Mouse (Mus musculus) limb, embryonic 13.5 days (tissue): ENCODE data around the gene Casq2. TPM values are rescaled to one million over a fixed set of nuclear protein-coding genes. Genes with fewer than 3 reads are reported as not detected.

Source experiments
- ATAC-seq: fragments of 200-750 bp; cut with Nextera tagmentation; 2 replicates; pipeline ENCODE4 v1.8.0; 2017; ENCODE audit warnings: low read depth, moderate number of reproducible peaks, moderate TSS enrichment; ENCODE audit not compliant: low FRiP score
- H3K27ac ChIP-seq: fragments of 300-500 bp; sonication (generic); 2 replicates; pipeline ENCODE4 v1.5.1; 2015; ENCODE audit warnings: inconsistent platforms, mild to moderate bottlenecking, moderate library complexity
- H3K27me3 ChIP-seq: fragments of 300-500 bp; sonication (generic); 2 replicates; pipeline ENCODE4 v1.6.1; 2015; ENCODE audit warnings: mild to moderate bottlenecking, inconsistent platforms
- H3K36me3 ChIP-seq: fragments of 300-500 bp; sonication (generic); 2 replicates; pipeline ENCODE4 v1.6.1; 2015; ENCODE audit warnings: inconsistent platforms, mild to moderate bottlenecking, moderate library complexity
- H3K4me1 ChIP-seq: fragments of 300-500 bp; sonication (generic); 2 replicates; pipeline ENCODE4 v1.6.1; 2015; ENCODE audit warnings: inconsistent platforms
- H3K4me2 ChIP-seq: fragments of 300-500 bp; sonication (generic); replicated peaks from 2 replicates; pipeline ENCODE4 v1.6.1; 2015; ENCODE audit warnings: inconsistent platforms, mild to moderate bottlenecking, moderate library complexity
- H3K4me3 ChIP-seq: fragments of 300-500 bp; sonication (generic); 2 replicates; pipeline ENCODE4 v1.5.1; 2015; ENCODE audit warnings: moderate library complexity, mild to moderate bottlenecking, inconsistent platforms
- H3K9ac ChIP-seq: fragments of 300-500 bp; sonication (generic); 2 replicates; pipeline ENCODE4 v1.6.1; 2015; ENCODE audit warnings: mild to moderate bottlenecking, inconsistent platforms
- H3K9me3 ChIP-seq: fragments of 300-500 bp; sonication (generic); 2 replicates; pipeline ENCODE4 v1.6.1; 2016; ENCODE audit warnings: inconsistent platforms
- WGBS: fragments of 180-500 bp; shearing (Covaris S2); methylation state at CpG from one replicate; pipeline ENCODE4 v1.1.7; 2015; 5-methylcytosine and 5-hydroxymethylcytosine counted together
- polyA plus RNA-seq: library from polyadenylated mRNA; unstranded; fragments of >200 nt; fragmentation: Nextera tagmentation; extraction: Ambion mirVana; gene quantifications from 2 replicates; pipeline ENCODE4 v1.2.1, GENCODE M21; 2015

Gene Casq2
- 35.1 and 38.5 TPM in 2 replicates for polyA plus RNA-seq

GRCm38 (mm10) chr3:102086283-102086682 is at the start of gene Casq2:
TSS of gene Casq2 (plus strand) at chr3:102086415.
- 77% methylated on average over 4 of the region's 4 CpGs for WGBS
- Histone ChIP-seq H3K4me3 (no peak within 1 kb of the TSS; the same call in 1 of the 2 replicates), H3K4me2 (no peak within 1 kb of the TSS), H3K27me3 (peaks cover 34% of the 10 kb centered on the region), H3K9ac (no peak within 1 kb of the TSS), H3K36me3 (no peaks in the 10 kb centered on the region), H3K9me3 (no peaks in the 10 kb centered on the region), H3K4me1 (no peaks in the 10 kb centered on the region), H3K27ac (no peak within 1 kb of the TSS)
- ATAC-seq = no peak

DNA sequence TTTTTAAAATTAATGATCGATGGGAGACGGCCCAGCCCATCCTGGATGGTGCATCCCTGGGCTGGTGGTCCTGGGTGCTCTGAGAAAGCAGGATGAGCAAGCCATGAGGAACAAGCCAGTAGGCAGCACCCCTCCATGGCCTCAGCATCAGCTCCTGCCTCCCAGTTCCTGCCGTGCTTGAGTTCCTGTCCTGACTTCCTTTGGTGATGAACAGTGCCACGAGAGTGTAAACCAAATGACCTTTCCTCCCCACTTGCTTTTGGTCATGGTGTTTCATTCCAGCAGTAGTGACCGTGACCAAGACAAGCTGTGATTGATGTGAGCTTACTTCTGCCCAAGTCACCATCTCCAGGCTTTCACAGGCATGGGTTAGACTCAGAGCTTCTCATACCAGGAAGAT is 48.4 kb upstream of the Casq2 start:
- Histone ChIP-seq H3K4me1 (no peaks in the 10 kb centered on the region), H3K9ac (no peak overlapping the region), H3K4me3 (no peak overlapping the region), H3K27ac (no peak overlapping the region), H3K4me2 (no peak overlapping the region), H3K9me3 (no peaks in the 10 kb centered on the region), H3K27me3 (no peaks in the 10 kb centered on the region), H3K36me3 (no peaks in the 10 kb centered on the region)
- ATAC-seq = no peak
- 81% methylated on average over 5 of the region's 5 CpGs for WGBS

DNA sequence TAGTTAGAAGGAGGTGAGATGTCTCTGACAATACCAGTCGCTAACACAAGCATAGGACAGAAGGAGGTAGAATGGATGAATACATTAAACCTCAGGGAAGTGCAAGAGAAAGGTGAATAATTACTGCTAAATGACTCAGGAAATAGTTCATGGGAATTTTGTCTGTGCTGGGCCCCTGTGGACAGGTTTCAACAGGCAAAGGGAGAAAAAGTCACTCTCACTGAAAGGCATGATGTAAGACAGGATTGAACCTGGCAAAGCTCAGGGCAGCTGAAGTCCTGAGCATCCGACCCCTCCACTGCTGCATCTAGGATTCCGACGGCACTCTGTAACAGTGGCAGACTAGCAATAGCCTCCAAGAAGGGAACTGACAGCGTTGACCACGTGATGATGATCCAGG is 47.6 kb upstream of the Casq2 start:
- H3K9me3 ChIP-seq = no peaks in the 10 kb centered on the region
- H3K4me3 ChIP-seq = no peak overlapping the region
- H3K27me3 ChIP-seq = no peaks in the 10 kb centered on the region
- WGBS = 68% methylated on average over 6 of the region's 6 CpGs
- H3K4me1 ChIP-seq = no peaks in the 10 kb centered on the region
- ATAC-seq = no peak
- no peak overlapping the region for H3K9ac ChIP-seq
- H3K27ac ChIP-seq = no peak overlapping the region
- no peak overlapping the region for H3K4me2 ChIP-seq
- H3K36me3 ChIP-seq = no peaks in the 10 kb centered on the region

GRCm38 (mm10) chr3:102041632-102042031 is 44.6 kb upstream of the Casq2 start:
- H3K4me3 ChIP-seq = no peak overlapping the region
- no peak overlapping the region for H3K4me2 ChIP-seq
- ATAC-seq = no peak
- 0 out of 2 replicates have a peak, but pooled peaks cover 3% of the 10 kb centered on the region for H3K27me3 ChIP-seq
- no peak overlapping the region for H3K9ac ChIP-seq
- 79% methylated on average over 4 of the region's 4 CpGs for WGBS
- no peaks in the 10 kb centered on the region for H3K4me1 ChIP-seq
- no peaks in the 10 kb centered on the region for H3K36me3 ChIP-seq
- H3K27ac ChIP-seq = no peak overlapping the region
- H3K9me3 ChIP-seq = no peaks in the 10 kb centered on the region

DNA sequence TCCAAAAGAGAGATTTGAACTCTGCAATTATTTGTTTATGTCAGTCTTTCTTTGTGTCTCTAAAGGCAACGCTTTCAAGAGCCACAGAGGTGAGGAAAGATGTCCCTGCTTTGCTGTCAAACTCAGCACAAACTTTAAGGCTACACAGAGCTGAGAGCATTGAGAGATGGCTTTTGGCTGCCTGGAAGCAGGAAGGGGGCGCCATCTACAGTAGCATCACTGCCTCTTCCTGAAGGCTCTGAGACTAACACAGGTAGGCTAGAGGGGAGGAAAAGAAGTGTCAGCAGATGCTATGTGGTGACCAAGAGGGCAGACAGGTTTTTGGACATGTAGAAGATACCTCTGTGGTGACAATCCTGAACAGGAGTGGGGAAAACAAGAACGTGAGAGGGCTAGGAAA is 41.1 kb upstream of the Casq2 start:
- ATAC-seq = no peak

DNA sequence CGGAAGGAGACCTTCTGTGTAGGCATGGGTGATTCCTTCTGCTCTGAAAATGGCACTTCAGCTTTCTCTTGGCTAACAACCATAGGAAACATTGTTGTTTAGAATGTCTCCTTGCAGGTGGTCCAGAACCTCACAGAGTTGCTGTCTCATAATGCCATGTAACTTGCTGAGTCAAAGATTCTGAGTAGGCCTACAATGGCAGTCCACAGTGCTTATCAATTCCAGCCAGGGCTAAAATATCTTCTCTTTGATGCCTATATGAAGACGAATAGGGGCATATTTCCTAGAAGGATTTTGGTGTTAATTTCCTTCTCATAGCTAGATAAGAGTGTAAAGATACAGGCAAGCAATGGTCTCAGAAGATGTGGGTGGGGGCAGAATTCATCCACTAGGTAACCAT is 38.7 kb upstream of the Casq2 start:
- Histone ChIP-seq H3K9ac (no peak overlapping the region), H3K9me3 (no peaks in the 10 kb centered on the region)
- WGBS = 96% methylated on average over 2 of the region's 2 CpGs

More for the DNA sequence above, 41.1 kb upstream of the Casq2 start:
- Histone ChIP-seq H3K4me1 (no peaks in the 10 kb centered on the region), H3K9ac (no peak overlapping the region), H3K27me3 (0 out of 2 replicates have a peak, but pooled peaks cover 3% of the 10 kb centered on the region), H3K36me3 (no peaks in the 10 kb centered on the region), H3K27ac (no peak overlapping the region), H3K4me3 (no peak overlapping the region), H3K4me2 (no peak overlapping the region), H3K9me3 (no peaks in the 10 kb centered on the region)
- WGBS = 33% methylated on average over 3 of the region's 3 CpGs

GRCm38 (mm10) chr3:102049207-102050104 is 36.8 kb upstream of the Casq2 start:
- no peak for ATAC-seq
- no peak overlapping the region for H3K27ac ChIP-seq
- H3K9ac ChIP-seq = no peak overlapping the region
- no peak overlapping the region for H3K4me2 ChIP-seq
- no peaks in the 10 kb centered on the region for H3K9me3 ChIP-seq
- 0 out of 2 replicates have a peak, but pooled peaks cover 3% of the 10 kb centered on the region for H3K27me3 ChIP-seq
- no peaks in the 10 kb centered on the region for H3K4me1 ChIP-seq
- 77% methylated on average over 14 of the region's 14 CpGs for WGBS
- H3K36me3 ChIP-seq = no peaks in the 10 kb centered on the region
- no peak overlapping the region for H3K4me3 ChIP-seq

More for the DNA sequence above, 38.7 kb upstream of the Casq2 start:
- H3K27ac ChIP-seq = no peak overlapping the region
- no peak overlapping the region for H3K4me2 ChIP-seq
- no peak overlapping the region for H3K4me3 ChIP-seq
- 0 out of 2 replicates have a peak, but pooled peaks cover 3% of the 10 kb centered on the region for H3K27me3 ChIP-seq
- no peaks in the 10 kb centered on the region for H3K4me1 ChIP-seq
- no peaks in the 10 kb centered on the region for H3K36me3 ChIP-seq
- no peak for ATAC-seq

DNA sequence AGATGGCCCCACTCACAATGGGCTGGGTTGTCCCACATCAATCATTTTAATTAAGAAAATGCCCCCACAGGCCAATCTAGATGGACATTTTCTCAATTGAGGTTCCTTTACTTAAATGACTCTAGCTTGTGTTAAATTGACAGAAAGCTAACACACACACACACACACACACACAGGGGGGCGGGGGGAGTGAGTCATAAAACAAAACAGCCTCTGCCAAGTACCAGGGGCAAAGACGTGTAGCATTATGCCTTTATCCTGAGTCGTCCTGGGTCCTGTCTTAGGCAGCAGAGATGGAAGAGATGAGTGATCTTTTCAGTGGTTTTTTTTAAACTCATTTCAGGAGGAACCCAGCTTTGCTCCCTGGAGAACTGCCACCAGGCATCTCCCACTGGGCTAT is 34.2 kb upstream of the Casq2 start:
- Histone ChIP-seq H3K36me3 (no peaks in the 10 kb centered on the region), H3K27me3 (no peaks in the 10 kb centered on the region), H3K4me2 (no peak overlapping the region), H3K9me3 (no peaks in the 10 kb centered on the region), H3K27ac (no peak overlapping the region), H3K4me1 (no peaks in the 10 kb centered on the region), H3K9ac (no peak overlapping the region), H3K4me3 (no peak overlapping the region)
- no peak for ATAC-seq
- 42% methylated on average over 3 of the region's 3 CpGs for WGBS

GRCm38 (mm10) chr3:102053293-102053692 is 32.9 kb upstream of the Casq2 start:
- ATAC-seq = no peak
- Histone ChIP-seq H3K9ac (no peak overlapping the region), H3K9me3 (no peaks in the 10 kb centered on the region), H3K27ac (no peak overlapping the region), H3K36me3 (no peaks in the 10 kb centered on the region), H3K27me3 (no peaks in the 10 kb centered on the region), H3K4me2 (no peak overlapping the region), H3K4me3 (no peak overlapping the region), H3K4me1 (no peaks in the 10 kb centered on the region)
- WGBS = 60% methylated on average over 8 of the region's 8 CpGs

- no peak overlapping the region for H3K9ac ChIP-seq
- H3K4me1 ChIP-seq = no peaks in the 10 kb centered on the region
- no peak overlapping the region for H3K4me3 ChIP-seq
- no peak overlapping the region for H3K27ac ChIP-seq
- no peak overlapping the region for H3K4me2 ChIP-seq
- 75% methylated on average over 4 of the region's 4 CpGs for WGBS
- no peaks in the 10 kb centered on the region for H3K27me3 ChIP-seq
- no peaks in the 10 kb centered on the region for H3K36me3 ChIP-seq
- H3K9me3 ChIP-seq = no peaks in the 10 kb centered on the region
- ATAC-seq = no peak
Observed at GRCm38 (mm10) chr3:102055878-102056277, 30.3 kb upstream of the Casq2 start.

GRCm38 (mm10) chr3:102060065-102060464 is 26.1 kb upstream of the Casq2 start:
- no peaks in the 10 kb centered on the region for H3K36me3 ChIP-seq
- ATAC-seq = no peak
- no peak overlapping the region for H3K27ac ChIP-seq
- no peaks in the 10 kb centered on the region for H3K27me3 ChIP-seq
- H3K4me3 ChIP-seq = no peak overlapping the region
- no peak overlapping the region for H3K9ac ChIP-seq
- peaks cover 5% of the 10 kb centered on the region for H3K4me1 ChIP-seq
- H3K4me2 ChIP-seq = no peak overlapping the region
- WGBS = 78% methylated on average over 6 of the region's 6 CpGs
- no peaks in the 10 kb centered on the region for H3K9me3 ChIP-seq

DNA sequence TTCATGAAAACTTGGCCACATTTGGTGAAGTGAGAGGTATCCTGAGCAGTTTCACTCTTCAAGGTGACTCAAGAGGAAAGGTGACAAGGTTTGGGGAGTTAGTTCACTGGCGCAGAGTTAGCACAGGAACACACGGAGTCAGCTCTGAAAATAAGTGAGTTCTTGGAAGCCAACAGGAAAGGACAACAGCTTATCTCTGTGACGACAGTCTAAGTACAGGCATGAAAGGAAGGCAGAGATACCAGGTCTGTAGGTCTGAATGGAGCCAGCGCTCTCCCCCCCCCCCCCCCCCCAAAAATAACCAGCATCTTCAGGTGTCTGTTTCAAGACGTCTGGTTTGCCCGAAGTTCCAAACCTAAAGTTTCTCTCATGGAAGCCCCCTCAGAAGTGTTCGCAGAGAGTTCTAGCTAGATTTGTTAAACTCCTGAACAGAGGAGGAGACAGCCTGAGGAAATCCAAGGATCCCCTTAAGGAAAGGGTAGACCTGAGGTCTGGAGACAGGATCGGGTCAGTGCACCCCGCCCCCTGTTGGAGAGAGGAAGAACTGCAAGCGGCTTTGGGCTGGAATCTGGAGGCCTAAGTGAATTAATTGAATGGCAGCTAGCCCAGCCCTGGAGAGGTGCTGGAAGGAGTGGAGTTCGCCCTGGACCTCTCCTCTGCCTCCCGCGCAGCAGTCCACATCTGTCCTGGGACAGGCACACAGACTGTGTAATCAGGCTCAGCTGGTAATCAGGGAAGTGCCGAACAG is 24.1 kb upstream of the Casq2 start:
- Histone ChIP-seq H3K36me3 (no peaks in the 10 kb centered on the region), H3K4me1 (peaks cover 5% of the 10 kb centered on the region), H3K9ac (0 out of 2 replicates have a peak overlapping the region, but pooled peaks have one; percentile 8), H3K27me3 (peaks cover 4% of the 10 kb centered on the region; the same call in 1 of the 2 replicates), H3K9me3 (no peaks in the 10 kb centered on the region), H3K4me3 (no peak overlapping the region), H3K27ac (no peak overlapping the region), H3K4me2 (peak overlapping the region; percentile 27; the same call in 1 of the 2 replicates)
- ATAC-seq = peak; percentile 40; the same call in 1 of the 2 replicates
- 39% methylated on average over 14 of the region's 14 CpGs for WGBS
